Mouse (Mus musculus) liver, embryonic 14.5 days (tissue): ENCODE results near the gene Pced1b.

Experiments
- CTCF ChIP-seq: IDR thresholded peaks from 2 replicates; pipeline ENCODE4 v1.5.1; 2016; ENCODE audit warnings: antibody characterized with exemption, low read depth, control low read depth
- EP300 ChIP-seq: IDR thresholded peaks from 2 replicates; pipeline ENCODE4 v1.6.1; 2016; ENCODE audit warnings: antibody characterized with exemption, low read depth

DNA sequence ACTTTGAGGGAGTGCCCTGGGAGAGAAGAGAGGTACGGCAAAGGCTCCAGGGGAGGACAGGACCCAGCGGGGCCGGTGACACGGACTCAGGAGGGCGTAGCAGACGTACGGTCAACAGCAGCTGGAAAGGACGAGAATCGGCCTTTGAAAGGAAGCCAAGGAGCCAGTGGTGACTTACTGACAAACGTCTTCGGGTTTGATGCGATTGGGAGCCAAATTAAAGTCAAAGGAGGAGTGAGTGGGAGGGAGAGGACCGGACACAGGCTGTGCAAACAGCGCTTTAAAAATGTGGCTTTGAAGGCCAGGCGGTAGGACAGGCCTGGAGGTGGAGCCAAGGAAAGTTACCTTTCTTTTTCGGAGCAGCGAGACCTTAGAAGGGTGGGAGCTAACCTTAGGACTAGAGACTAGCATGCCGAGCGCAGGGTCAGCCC is 129.9 kb downstream of the Pced1b start:
- TF ChIP-seq CTCF (no peak), EP300 (no peak)
